Mouse (Mus musculus): Measurements from ENCODE around the gene Ndufaf1.
A peak's percentile ranks its signal among the peaks of the same experiment; 100 is the strongest.

DNA sequence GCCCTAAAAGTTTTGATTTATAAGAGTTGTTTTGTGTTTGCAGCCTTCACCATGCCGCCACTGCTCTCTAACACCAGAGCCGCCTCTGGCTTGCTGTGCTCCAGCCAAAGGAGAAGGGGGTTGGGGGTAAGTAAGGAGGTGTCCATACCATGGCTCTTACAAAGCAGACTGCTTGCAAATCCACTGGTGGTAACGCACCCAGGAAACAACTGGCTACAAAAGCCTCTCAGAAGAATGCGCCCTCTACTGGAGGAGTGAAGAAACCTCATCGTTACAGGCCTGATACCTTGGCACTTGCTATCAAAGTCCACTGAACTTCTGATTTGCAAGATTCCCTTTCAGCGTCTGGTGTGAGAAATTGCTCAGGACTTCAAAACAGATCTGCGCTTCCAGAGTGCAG lies 6.4 kb upstream of the Ndufaf1 start:
- TF ChIP-seq CTCF (IDR thresholded peaks at IDR 0.05; ENCODE audit: low read depth, low read length) (0 out of 2 replicates have a peak, but pooled peaks have one; percentile 22), POLR2A (IDR thresholded peaks at IDR 0.05; ENCODE audit: borderline replicate concordance, low read depth, low read length) (no peak)

All from bone marrow macrophage, adult 2 months (primary cell).